ENCODE assay signal across 8 mouse cellular contexts in the genomic region with DNA sequence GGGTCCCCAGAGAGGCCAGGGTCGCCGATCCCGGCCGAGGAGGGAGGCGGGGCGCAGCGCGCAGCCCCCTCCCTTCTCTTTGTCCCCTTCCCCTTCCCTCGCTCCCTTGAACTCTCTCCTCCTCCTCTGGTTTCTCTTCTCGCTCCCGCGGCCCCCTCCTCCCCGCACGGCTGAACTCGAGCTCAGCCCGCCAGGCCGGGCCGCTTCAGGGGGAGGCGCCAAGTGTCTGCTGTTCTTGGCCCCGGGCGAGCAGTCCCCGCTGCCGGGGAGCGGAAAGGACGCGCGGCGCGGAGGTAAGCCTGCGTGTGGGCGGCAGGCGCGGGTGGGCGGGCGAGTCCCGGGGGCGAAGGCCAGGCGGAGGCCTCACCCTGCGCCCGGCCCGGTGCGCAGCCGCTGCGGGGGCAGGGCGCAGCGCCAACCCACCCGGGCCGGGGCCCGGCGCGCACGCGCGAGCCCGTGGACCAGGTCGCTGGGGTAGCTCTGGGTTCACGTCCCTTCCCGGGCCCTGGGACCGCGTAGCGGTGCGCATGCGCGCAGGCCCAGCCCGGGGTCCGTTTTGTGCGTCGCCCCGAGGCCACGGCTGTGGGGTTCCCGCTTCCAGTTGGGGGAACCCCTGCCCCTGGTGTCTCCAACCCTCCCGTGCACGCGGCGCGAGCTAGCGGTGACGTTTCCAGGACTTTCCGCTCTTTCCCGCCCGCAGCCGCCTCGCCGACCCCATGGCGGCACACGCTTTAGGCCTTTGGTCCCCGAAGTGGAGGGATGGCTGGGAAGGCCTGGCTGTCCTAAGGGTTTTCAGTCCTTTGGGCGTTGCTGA. TPM values are rescaled to one million over a fixed set of nuclear protein-coding genes. Genes with fewer than 3 reads are reported as not detected.
DNase-seq lines count a peak whose midpoint lies in the region; ATAC-seq and TF ChIP-seq lines count a peak whose summit lies in the region.

No protein-coding gene starts in this region.

- peaks cover 25% of the 10 kb centered on the region for H3K79me2 ChIP-seq in C2C12 (ENCODE audit: control insufficient read depth, insufficient read depth)

- under 1% methylated on average over 67 of the region's 88 CpGs for WGBS in heart, embryonic 13.5 days
- under 1% methylated on average over 82 of the region's 88 CpGs for WGBS in kidney, postnatal 0 days
- whole genome bisulfite sequencing in liver, embryonic 13.5 days (ENCODE audit: insufficient replicate concordance) = under 1% methylated on average over 86 of the region's 88 CpGs
- WGBS in stomach, embryonic 14.5 days = under 1% methylated on average over 60 of the region's 88 CpGs

- peaks cover 3% of the 10 kb centered on the region for H3K79me3 ChIP-seq in C2C12 (ENCODE audit: low read depth)

- H3K9ac ChIP-seq in heart, embryonic 13.5 days = peak overlapping the region; percentile 97
- peak overlapping the region; percentile 95 for H3K9ac ChIP-seq in kidney, postnatal 0 days (ENCODE audit: low read depth, low read length)
- peak overlapping the region; percentile 86 for H3K9ac ChIP-seq in liver, embryonic 13.5 days
- H3K9ac ChIP-seq in stomach, embryonic 14.5 days (replicated peaks; ENCODE audit: low read depth, low read length) = peak overlapping the region; percentile 95

- H3ac ChIP-seq in C2C12 (ENCODE audit: control insufficient read depth, insufficient read length, low read depth) = peak overlapping the region; percentile 92

- no peaks in the 10 kb centered on the region for H3K36me3 ChIP-seq in C2C12 (ENCODE audit: control insufficient read depth, insufficient read depth)
- peaks cover 14% of the 10 kb centered on the region for H3K36me3 ChIP-seq in heart, embryonic 13.5 days
- no peaks in the 10 kb centered on the region for H3K36me3 ChIP-seq in kidney, postnatal 0 days (ENCODE audit: insufficient read depth, low read length)
- H3K36me3 ChIP-seq in liver, embryonic 13.5 days = no peaks in the 10 kb centered on the region
- no peaks in the 10 kb centered on the region for H3K36me3 ChIP-seq in stomach, embryonic 14.5 days (ENCODE audit: control insufficient read depth, insufficient read depth, low read length)

- H3K9me3 ChIP-seq in heart, embryonic 13.5 days = no peaks in the 10 kb centered on the region
- H3K9me3 ChIP-seq in kidney, postnatal 0 days (replicated peaks; ENCODE audit: low read length) = no peaks in the 10 kb centered on the region
- no peaks in the 10 kb centered on the region for H3K9me3 ChIP-seq in liver, embryonic 13.5 days (replicated peaks)
- no peaks in the 10 kb centered on the region for H3K9me3 ChIP-seq in stomach, embryonic 14.5 days (ENCODE audit: control insufficient read depth, low read depth, low read length)

- peak overlapping the region; percentile 87 for H3K4me2 ChIP-seq in heart, embryonic 13.5 days
- peak overlapping the region; percentile 66 for H3K4me2 ChIP-seq in kidney, postnatal 0 days (ENCODE audit: low read length)
- peak overlapping the region; percentile 89 for H3K4me2 ChIP-seq in liver, embryonic 13.5 days
- H3K4me2 ChIP-seq in stomach, embryonic 14.5 days (replicated peaks; ENCODE audit: low read depth, low read length) = peak overlapping the region; percentile 86

- peak overlapping the region; percentile 83 for H3K27ac ChIP-seq in bone marrow macrophage, adult 2 months (ENCODE audit: insufficient read depth, low read depth, low read length)
- peak overlapping the region; percentile 92 for H3K27ac ChIP-seq in embryonic fibroblast, embryonic 13.5 days (ENCODE audit: insufficient read depth, low read length)
- peak overlapping the region; percentile 98 for H3K27ac ChIP-seq in heart, embryonic 13.5 days (replicated peaks)
- peak overlapping the region; percentile 99 for H3K27ac ChIP-seq in kidney, postnatal 0 days
- H3K27ac ChIP-seq in liver, embryonic 13.5 days = peak overlapping the region; percentile 84
- peak overlapping the region; percentile 99 for H3K27ac ChIP-seq in stomach, embryonic 14.5 days (ENCODE audit: low read length)

- no peak for TF ChIP-seq POLR2A in bone marrow macrophage, adult 2 months (IDR thresholded peaks at IDR 0.05; ENCODE audit: borderline replicate concordance, low read depth, low read length)
- TF ChIP-seq POLR2A in embryonic fibroblast, embryonic 13.5 days (IDR thresholded peaks at IDR 0.05; ENCODE audit: low read depth, low read length) = peak; percentile 41

- H3K4me3 ChIP-seq in C2C12 (ENCODE audit: insufficient read depth, poor library complexity, severe bottlenecking) = peak overlapping the region; percentile 58
- H3K4me3 ChIP-seq in bone marrow macrophage, adult 2 months (ENCODE audit: insufficient read depth, low read length) = peak overlapping the region; percentile 61
- H3K4me3 ChIP-seq in embryonic fibroblast, embryonic 13.5 days (ENCODE audit: insufficient read depth, low read length) = peak overlapping the region; percentile 88
- H3K4me3 ChIP-seq in heart, embryonic 13.5 days = peak overlapping the region; percentile 85
- H3K4me3 ChIP-seq in kidney, postnatal 0 days (replicated peaks; ENCODE audit: low read depth, low read length) = peak overlapping the region; percentile 65
- peak overlapping the region; percentile 75 for H3K4me3 ChIP-seq in liver, embryonic 13.5 days (replicated peaks)
- peak overlapping the region; percentile 77 for H3K4me3 ChIP-seq in stomach, embryonic 14.5 days (ENCODE audit: low read depth, low read length)

- H3K27me3 ChIP-seq in C2C12 (ENCODE audit: control insufficient read depth, insufficient read depth, insufficient read length) = no peaks in the 10 kb centered on the region
- H3K27me3 ChIP-seq in heart, embryonic 13.5 days (replicated peaks) = no peaks in the 10 kb centered on the region
- H3K27me3 ChIP-seq in kidney, postnatal 0 days (ENCODE audit: insufficient read depth, low read length) = no peaks in the 10 kb centered on the region
- no peaks in the 10 kb centered on the region for H3K27me3 ChIP-seq in liver, embryonic 13.5 days
- no peaks in the 10 kb centered on the region for H3K27me3 ChIP-seq in stomach, embryonic 14.5 days (ENCODE audit: control insufficient read depth, insufficient read depth, low read length)

- H3K4me1 ChIP-seq in bone marrow macrophage, adult 2 months (ENCODE audit: control insufficient read depth, insufficient read depth, low read length) = peaks cover 38% of the 10 kb centered on the region
- H3K4me1 ChIP-seq in embryonic fibroblast, embryonic 13.5 days (ENCODE audit: control insufficient read depth, insufficient read depth, low read length) = no peaks in the 10 kb centered on the region
- H3K4me1 ChIP-seq in heart, embryonic 13.5 days = peaks cover 26% of the 10 kb centered on the region
- H3K4me1 ChIP-seq in kidney, postnatal 0 days (replicated peaks; ENCODE audit: insufficient read depth, low read length) = peaks cover 13% of the 10 kb centered on the region; the same call in 1 of the 2 replicates
- peaks cover 19% of the 10 kb centered on the region for H3K4me1 ChIP-seq in liver, embryonic 13.5 days (replicated peaks)
- peaks cover 7% of the 10 kb centered on the region; the same call in 1 of the 2 replicates for H3K4me1 ChIP-seq in stomach, embryonic 14.5 days (ENCODE audit: control insufficient read depth, insufficient read depth, low read length)

- peak; percentile 93 for DNase-seq in kidney, postnatal 0 days (ENCODE audit: low spot score)
- peak; percentile 53 for DNase-seq in liver, embryonic 13.5 days
- DNase-seq in natural killer cell, adult 2 months (ENCODE audit: low spot score in 2 of 2) = peak; percentile 87

- ATAC-seq in heart, embryonic 13.5 days (ENCODE audit: extremely low read depth, insufficient number of reproducible peaks, low FRiP score, low TSS enrichment) = peak; percentile 83
- peak; percentile 95 for ATAC-seq in kidney, postnatal 0 days (replicated peaks; ENCODE audit: low FRiP score, low read depth)
- peak; percentile 88 for ATAC-seq in liver, embryonic 13.5 days (ENCODE audit: low read depth)
- peak; percentile 93 for ATAC-seq in stomach, embryonic 14.5 days (ENCODE audit: insufficient number of reproducible peaks, insufficient read depth, low FRiP score, low read depth)

- no peak for TF ChIP-seq CTCF in C2C12 (IDR thresholded peaks at IDR 0.05; ENCODE audit: control insufficient read depth, insufficient read depth, insufficient read length)
- TF ChIP-seq CTCF in bone marrow macrophage, adult 2 months (IDR thresholded peaks at IDR 0.05; ENCODE audit: low read depth, low read length) = no peak
- no peak for TF ChIP-seq CTCF in embryonic fibroblast, embryonic 13.5 days (IDR thresholded peaks at IDR 0.05; ENCODE audit: borderline replicate concordance, insufficient read depth, low read length)
- no peak; the same call in 1 of the 2 replicates for TF ChIP-seq CTCF in kidney, postnatal 0 days (IDR thresholded peaks at IDR 0.05; ENCODE audit: low read depth)

TF ChIP-seq in C2C12, 6 proteins besides CTCF, POLR2A, EP300 and RAD21:
- peak; percentile 83 for TF ChIP-seq MAX (IDR thresholded peaks at IDR 0.05)
- no peak for TF ChIP-seq MYOD1 (IDR thresholded peaks at IDR 0.05; ENCODE audit: control insufficient read depth, insufficient read length, low read depth)

RNA-seq across cellular contexts. Expression of a gene that starts 20.3 kb away (rescaled TPM):
- polyA plus RNA-seq in C2C12 (2012; fragmentation: generic; extraction: Trizol) = 16.1 TPM
- polyA plus RNA-seq in bone marrow macrophage, adult 2 months (2012; ENCODE audit: insufficient read depth, insufficient read length, missing spikeins) = 371 and 386 TPM in 2 replicates
- polyA plus RNA-seq in embryonic fibroblast, embryonic 13.5 days (2011; ENCODE audit: insufficient read length, low read depth, missing spikeins) = 70.3 and 81.6 TPM in 2 replicates
- polyA plus RNA-seq in heart, embryonic 13.5 days (2015; fragmentation: Nextera tagmentation; extraction: Ambion mirVana) = 61.2 and 61.9 TPM in 2 replicates
- 87.4 and 93.7 TPM in 2 replicates for polyA plus RNA-seq in kidney, postnatal 0 days (2015; fragmentation: Nextera tagmentation; extraction: Ambion mirVana)
- 20.2 and 25.1 TPM in 2 replicates for polyA plus RNA-seq in liver, embryonic 13.5 days (2015; fragmentation: Nextera tagmentation; extraction: Ambion mirVana)
- polyA plus RNA-seq in stomach, embryonic 14.5 days (2014; fragmentation: Nextera tagmentation; extraction: Ambion mirVana) = 95.7 and 106 TPM in 2 replicates

Comparison
In these comparisons a context has a peak if more than half of its experiments do, and no peak if none do; other contexts are left out.
1. Peak in every context shown above with its lines: DNase-seq, ATAC-seq, H3K4me3 ChIP-seq and H3K27ac ChIP-seq.